Mouse (Mus musculus): ENCODE data around the gene Prss30. TPM values are rescaled to one million over a fixed set of nuclear protein-coding genes. Genes with fewer than 3 reads are reported as not detected.

Gene Prss30
- total and polyA plus RNA-seq, 3 experiments = not detected

DNA sequence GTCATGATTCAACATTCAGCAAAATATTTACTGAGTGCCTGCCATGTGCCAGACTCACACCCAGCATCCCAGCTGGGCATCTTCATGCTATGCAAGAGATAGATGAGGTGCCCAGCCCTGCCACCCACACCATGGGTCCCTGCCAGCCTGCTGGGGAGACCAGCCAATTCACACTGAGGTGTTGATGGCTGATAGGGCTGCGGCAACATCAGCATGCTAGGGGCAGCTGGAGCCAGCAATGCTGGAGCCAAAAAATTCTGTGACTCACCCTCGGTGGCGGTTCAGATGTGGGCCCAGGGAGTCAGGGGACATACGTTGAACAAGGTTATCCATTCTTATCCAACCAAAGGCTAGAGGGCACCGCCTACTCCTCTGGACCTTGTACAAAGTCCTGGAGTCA lies 20.0 kb upstream of the Prss30 start (continued):
- TF ChIP-seq ELF1 (IDR thresholded peaks at IDR 0.05; ENCODE audit: low read depth, low read length) = no peak

DNA sequence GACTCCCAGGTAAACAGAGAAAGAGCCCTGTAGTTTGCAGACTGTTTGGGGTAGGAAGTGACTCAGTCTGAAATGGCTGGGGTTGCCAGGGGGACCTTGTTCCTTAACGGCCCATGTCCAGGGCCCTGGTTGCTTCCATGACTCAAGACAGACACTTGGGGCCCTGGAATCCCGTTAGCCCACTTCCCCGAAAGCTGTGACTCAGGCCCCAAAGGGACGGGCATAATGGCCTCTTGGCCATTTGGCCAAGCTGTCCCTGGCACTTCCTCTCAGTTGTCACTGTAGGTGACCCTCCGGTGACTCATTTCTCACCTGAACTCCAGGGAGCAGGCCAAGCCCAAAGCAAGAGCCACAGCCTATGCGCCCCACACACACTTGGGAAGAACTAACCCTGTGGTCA lies 18.0 kb upstream of the Prss30 start:
- no peak overlapping the region for H3K4me3 ChIP-seq (ENCODE audit: control insufficient read depth in 1 of 2, insufficient read depth in 1 of 2, low read depth in 2 of 2, low read length in 2 of 2)
- TF ChIP-seq ZNF384 (IDR thresholded peaks at IDR 0.05; ENCODE audit: low read depth, low read length) = no peak
- TF ChIP-seq MEF2A (IDR thresholded peaks at IDR 0.05; ENCODE audit: extremely low read depth, insufficient replicate concordance, low read depth, low read length, poor library complexity, severe bottlenecking) = no peak
- TF ChIP-seq KAT2A (conservative IDR thresholded peaks at IDR 0.05; ENCODE audit: low read depth, low read length) = no peak
- no peak for TF ChIP-seq JUND (IDR thresholded peaks at IDR 0.05; ENCODE audit: low read depth, low read length)
- TF ChIP-seq NELFE (IDR thresholded peaks at IDR 0.05; ENCODE audit: low read depth, low read length) = no peak
- TF ChIP-seq TCF12 (IDR thresholded peaks at IDR 0.05; ENCODE audit: low read depth, low read length) = no peak
- no peak for TF ChIP-seq RAD21 (IDR thresholded peaks at IDR 0.05; ENCODE audit: low read depth, low read length)
- no peak for TF ChIP-seq NRF1 (IDR thresholded peaks at IDR 0.05; ENCODE audit: insufficient read depth, low read depth, low read length, poor library complexity, severe bottlenecking)
- TF ChIP-seq TAL1 (IDR thresholded peaks at IDR 0.05; ENCODE audit: low read length) = no peak
- no peak for TF ChIP-seq MAX (IDR thresholded peaks at IDR 0.05; ENCODE audit: low read length)
- TF ChIP-seq ELF1 (IDR thresholded peaks at IDR 0.05; ENCODE audit: low read depth, low read length) = no peak
- no peak for TF ChIP-seq SIN3A (IDR thresholded peaks at IDR 0.05; ENCODE audit: low read length)
- no peak for TF ChIP-seq CTCF (IDR thresholded peaks at IDR 0.05 in 2 of 3, conservative IDR thresholded peaks at IDR 0.05 in 1 of 3; ENCODE audit: control insufficient read depth in 1 of 3, insufficient read depth in 1 of 3, low read depth in 2 of 3, low read length in 3 of 3, poor library complexity in 1 of 3, severe bottlenecking in 1 of 3)
- no peak for TF ChIP-seq USF2 (IDR thresholded peaks at IDR 0.05; ENCODE audit: borderline replicate concordance in 1 of 2, insufficient read depth in 1 of 2, low read depth in 1 of 2, low read length in 2 of 2)
- TF ChIP-seq HCFC1 (IDR thresholded peaks at IDR 0.05; ENCODE audit: low read depth, low read length) = no peak
- TF ChIP-seq MYC (IDR thresholded peaks at IDR 0.05; ENCODE audit: low read depth, low read length) = no peak
- TF ChIP-seq MYB (IDR thresholded peaks at IDR 0.05; ENCODE audit: low read depth, low read length) = no peak
- TF ChIP-seq RCOR1 (IDR thresholded peaks at IDR 0.05; ENCODE audit: low read depth, low read length) = no peak
- no peak for TF ChIP-seq USF1 (IDR thresholded peaks at IDR 0.05; ENCODE audit: low read depth, low read length)
- H3K9me3 ChIP-seq (replicated peaks; ENCODE audit: insufficient read depth, low read length) = no peaks in the 10 kb centered on the region
- H3K27me3 ChIP-seq (ENCODE audit: control insufficient read depth in 1 of 2, insufficient read depth in 2 of 2, low read length in 2 of 2) = no peaks in the 10 kb centered on the region; a peak in 1 of 4 replicates
- H3K4me1 ChIP-seq (ENCODE audit: control insufficient read depth in 1 of 2, insufficient read depth in 2 of 2, low read length in 2 of 2) = 0 out of 4 replicates have a peak, but pooled peaks cover 0 to 8% of the 10 kb centered on the region in 2 experiments
- H3K9ac ChIP-seq (ENCODE audit: control insufficient read depth, low read depth, low read length, poor library complexity, severe bottlenecking) = no peak overlapping the region
- H3K36me3 ChIP-seq (ENCODE audit: control insufficient read depth in 1 of 2, insufficient read depth in 2 of 2, low read length in 2 of 2) = no peaks in the 10 kb centered on the region
- DNase-seq (ENCODE audit: low read depth, low spot score) = no peak
- H3K27ac ChIP-seq (ENCODE audit: control insufficient read depth, low read depth, low read length) = no peak overlapping the region
- no peaks in the 10 kb centered on the region for H3K79me2 ChIP-seq (ENCODE audit: control insufficient read depth, insufficient read depth, low read length, poor library complexity)

Measured in MEL (cell line).